Mouse (Mus musculus) left cerebral cortex, adult 9 months (tissue): ENCODE measurements around the gene Pik3r1.

Source experiments
- DNase-seq, 2 experiments: peaks; one replicate each; pipeline ENCODE4 v3.0.0; 2022; ENCODE audit warnings: low spot score in 2 of 2

Gene Pik3r1

DNA sequence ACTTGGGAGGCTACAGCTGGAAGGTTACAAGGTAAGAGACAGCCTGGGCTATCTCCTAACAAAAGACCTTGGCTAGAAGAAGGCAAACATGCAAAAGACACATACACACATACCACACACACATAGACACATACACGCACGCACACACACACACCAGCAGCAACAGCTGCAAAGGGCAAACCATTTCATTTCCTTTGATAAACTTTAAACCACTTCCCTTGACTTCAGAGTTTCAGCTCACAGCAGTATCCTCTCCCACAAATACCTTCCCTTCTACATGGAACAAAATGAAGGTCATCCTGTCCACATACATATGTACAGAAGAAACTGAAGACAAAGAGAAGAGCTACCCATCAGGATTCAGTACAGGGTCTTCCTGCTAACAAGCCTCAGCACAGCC is 56.7 kb downstream of the Pik3r1 start:
- DNase-seq: no peak

DNA sequence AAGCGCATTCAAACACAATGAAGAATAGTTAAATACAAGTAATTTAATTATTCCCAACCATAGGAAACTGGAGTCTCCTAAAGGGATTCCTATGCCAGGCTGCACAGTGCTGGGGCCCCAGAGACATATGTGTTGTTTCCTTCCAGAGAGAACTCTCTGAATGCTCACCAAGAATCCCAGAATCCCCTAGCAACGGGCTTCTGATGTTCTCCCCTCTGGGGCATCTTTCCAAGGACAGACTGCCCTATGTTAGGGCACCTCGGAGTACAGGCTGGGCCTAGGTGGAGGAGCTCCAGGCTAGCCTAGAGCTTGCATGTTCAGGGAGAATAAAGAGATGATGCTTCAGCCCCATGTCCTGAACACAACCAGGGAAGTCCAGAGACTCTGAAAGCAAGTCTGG is 58.2 kb downstream of the Pik3r1 start:
- DNase-seq: no peak

DNA sequence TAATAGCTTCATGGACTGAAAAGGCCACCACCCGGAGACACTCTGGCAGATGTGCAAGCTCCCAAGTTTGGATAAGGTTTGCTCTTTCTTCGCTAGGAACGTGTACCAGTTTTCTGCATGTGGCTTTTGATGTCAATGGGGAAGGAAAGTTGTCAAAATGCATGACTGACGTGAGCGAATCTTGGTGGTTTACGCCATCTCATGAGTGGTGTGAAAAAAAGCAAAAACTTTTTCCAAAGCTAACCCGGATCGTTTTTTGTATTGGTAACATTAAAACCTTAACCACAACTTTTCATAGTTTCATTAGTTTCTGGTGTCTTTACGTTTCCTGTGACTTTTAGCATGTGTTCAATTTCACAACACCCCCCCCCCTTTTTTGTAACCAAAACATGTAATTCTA is 60.8 kb downstream of the Pik3r1 start:
- no peak for DNase-seq

DNA sequence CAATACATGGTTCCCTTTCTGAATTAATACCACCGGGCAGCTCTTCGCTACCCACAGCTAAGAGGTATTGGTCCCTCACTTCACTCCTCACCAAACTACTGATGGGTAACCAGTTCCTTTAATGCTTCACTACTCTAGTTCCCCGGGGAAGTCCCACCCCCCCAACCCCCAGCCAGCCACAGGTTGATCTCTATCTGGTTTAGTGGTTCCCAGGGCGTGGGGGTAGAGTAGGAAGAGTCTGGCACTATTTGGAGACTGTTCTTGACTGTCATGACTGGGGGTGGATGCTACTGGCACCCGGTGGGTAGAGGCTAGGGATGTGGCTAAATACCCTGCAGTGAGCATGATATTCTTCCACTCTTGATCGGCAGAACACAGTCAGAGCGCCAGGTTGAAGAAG is 61.6 kb downstream of the Pik3r1 start:
- DNase-seq: no peak

DNA sequence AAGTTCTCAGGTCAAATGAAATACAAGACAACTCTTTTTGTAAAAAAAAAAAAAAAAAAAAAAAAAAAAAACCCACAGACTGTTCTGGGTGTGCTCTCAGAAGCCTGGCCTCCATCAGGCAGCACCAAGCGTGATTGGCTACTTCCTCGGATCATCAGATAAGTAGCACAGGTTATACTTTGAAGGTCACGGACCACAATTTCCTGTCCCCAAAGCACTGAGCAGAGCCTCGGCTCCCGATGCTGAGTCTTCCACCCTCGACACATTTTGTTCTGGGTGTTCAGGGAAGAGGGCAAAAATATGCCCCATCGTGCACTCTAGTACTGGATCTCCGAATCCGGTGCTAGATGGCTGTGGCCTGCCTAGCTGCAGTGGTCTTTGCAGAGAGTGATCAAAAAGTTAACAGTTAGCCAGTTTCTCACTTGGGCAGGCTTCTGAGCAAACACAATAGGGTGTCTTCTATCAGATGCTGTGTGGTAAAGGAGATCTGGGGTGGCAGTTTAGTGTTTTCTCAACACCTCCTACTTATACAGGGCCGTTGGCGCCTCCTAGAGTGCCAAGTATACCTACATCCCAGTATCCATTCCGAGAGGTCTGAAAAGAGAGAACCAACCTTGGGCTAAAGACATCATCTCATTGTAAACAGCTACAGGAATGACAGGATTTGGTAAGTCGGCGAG is 65.8 kb downstream of the Pik3r1 start:
- no peak for DNase-seq

DNA sequence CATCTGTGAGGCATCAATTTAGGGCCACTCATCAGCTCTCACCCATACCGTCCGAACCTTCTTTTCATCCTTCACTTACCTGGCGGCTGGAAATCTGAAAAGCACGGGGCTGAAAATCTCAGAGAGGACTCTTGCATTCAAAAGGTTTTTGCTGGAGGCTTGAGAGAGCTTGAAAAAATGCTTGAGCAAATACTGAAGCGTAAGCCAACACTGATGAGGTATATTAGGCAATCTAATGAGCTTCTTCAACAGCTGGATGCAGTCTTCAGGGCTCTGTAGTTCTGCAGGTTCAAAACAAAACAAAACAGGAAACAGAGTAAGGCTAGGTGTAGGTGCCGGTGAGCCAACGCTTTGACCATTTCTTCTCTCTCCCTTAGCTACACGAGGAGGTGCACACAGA is 66.4 kb downstream of the Pik3r1 start:
- DNase-seq: no peak

DNA sequence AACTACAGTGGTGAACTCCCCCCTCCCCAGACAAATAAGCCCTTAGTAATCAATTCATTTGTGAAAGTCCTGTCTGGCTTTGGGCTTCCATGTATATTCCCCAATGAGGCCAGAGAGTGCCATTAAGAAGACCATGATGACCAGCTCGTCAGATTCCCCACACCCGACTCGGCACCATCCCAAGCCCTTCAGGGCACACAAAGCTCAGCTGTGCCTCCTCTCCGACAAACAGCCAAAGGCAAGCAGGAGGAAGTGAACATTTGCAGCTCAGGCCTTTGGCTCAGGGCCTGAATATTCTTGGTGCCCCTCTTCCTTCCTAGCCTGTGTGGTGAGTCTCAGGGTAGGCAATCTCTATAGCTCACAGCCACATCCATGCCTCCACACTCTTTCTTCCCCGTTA is 68.3 kb downstream of the Pik3r1 start:
- no peak for DNase-seq

DNA sequence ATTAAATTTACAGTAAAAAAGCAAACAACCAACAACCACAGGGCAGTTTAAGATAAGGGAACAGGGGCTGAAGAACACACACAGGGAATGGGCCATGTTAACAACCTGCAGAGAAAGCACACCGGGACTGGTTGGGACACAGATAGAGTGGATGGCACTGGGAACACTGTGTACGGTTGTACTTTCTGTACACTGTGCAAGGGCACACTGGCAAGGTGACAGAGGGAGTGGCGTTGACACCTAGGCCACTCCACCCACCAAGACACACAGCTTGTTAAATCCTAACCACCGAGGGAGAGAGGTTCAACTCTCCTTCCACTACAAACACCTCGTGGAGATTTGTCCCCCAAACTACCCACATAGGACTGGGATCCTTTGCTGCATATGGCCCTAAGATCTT is 70.1 kb downstream of the Pik3r1 start:
- no peak for DNase-seq

DNA sequence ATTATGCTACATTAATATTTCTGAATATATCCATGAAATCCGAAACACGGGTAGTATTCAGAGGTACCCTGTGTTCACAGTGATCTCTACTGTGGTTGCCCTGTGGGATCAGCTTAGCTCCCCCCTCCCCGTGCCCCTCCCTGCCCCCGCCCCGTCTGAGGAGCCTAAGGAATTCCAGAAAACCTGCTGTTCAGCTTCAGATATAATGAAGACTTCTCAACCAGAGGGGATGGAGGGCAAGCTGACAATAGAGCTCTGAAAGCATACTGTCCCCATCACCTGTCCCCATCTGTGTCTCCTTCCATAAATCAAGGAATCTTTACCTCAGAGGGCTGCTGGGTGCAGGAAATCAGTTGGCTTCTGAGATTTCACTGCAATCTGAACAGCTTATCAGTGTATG is 70.6 kb downstream of the Pik3r1 start:
- no peak for DNase-seq

DNA sequence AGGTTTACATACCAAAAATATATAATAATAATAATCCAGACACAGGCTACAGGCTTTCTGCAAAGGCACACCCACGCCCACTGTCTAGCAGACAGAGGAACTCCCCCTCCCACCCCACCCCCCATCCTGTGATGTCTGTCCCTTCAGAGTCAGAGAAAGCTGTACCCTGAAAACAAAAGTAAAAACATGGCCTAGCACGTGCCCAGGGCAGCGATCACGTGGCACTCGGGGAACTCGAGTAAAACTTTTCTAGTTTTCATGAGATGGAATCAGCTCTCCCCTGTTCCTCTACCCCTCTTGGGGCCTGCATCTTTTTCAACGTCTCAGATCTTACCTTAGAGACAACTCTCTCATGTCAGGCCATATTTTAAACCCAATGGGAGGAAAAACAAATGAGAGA is 71.2 kb downstream of the Pik3r1 start:
- no peak for DNase-seq

DNA sequence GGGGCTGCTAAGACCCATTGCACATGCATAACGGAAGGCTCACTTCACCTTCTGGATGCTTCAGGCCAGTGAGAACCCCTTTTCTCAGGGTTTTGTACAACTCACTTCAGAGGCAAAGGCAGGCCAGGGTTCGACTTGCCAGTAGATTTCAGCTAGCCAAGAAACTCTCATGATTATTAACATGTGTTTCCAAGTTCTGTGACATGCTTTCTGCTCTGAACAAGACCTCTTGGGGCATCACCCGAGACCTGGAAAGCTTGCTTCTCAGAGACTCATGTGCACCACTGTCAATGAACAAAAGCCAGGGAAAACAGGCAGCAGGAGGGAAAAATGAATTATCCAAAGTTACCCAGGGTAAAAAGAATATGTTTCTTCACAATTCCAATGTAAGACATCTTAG is 71.7 kb downstream of the Pik3r1 start:
- no peak for DNase-seq

DNA sequence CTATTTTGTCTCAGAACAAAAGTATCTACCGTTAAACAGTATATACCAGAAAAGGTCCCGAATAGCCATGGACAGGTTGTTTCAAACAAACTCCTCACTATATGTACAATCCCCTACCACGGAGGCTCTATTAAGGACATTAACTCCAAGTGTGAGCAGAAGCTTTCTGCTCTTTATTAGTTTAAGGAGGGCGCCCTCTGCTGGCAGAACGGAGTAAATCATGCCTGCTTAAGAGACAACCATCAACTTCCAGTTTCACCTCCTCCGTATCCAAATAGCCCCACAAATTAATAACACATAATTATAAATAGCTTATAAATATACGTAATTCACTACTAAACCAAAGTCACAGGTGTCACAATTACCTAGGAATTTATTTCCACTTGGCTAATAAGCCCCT is 72.1 kb downstream of the Pik3r1 start:
- DNase-seq: peak; percentile 58 to 92

DNA sequence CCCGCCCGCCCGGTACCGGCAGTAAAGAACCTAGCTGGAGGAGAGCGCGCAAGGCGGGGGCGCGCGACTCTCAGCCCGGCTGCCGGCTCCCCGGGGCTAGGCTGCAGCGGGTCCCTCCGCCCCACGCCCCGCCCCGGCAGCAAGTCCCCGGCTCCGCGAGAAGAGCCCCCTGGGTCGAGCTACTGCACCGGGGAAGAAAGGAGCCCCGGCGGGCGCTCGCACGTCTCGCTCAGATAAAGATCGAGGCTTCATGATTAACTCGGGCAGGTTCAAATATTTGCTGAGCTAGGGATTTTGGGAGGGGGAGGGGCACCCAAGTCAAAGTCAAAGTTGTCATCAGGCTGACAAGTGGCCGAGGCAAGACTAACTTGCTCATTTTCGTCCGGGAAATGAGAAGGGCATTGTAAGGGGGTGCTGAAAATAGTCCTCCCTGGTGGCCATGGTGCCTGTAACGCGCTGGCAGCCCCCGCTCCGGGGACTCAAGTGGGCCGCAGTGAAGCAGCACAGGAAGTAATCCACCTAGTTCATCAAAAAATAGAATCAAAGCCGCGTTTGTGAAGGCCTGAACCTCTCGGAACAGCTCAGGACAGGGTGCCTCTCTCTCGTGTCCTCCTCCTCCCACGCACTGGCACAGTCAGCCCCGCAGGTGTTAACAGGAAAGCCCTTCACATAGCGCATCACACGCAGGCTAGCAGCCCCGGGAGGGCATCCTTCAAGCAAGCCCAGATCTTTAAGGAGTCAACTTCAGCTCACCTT is 73.3 kb downstream of the Pik3r1 start:
- DNase-seq: peak in 1 of 2 experiments; percentile 64

DNA sequence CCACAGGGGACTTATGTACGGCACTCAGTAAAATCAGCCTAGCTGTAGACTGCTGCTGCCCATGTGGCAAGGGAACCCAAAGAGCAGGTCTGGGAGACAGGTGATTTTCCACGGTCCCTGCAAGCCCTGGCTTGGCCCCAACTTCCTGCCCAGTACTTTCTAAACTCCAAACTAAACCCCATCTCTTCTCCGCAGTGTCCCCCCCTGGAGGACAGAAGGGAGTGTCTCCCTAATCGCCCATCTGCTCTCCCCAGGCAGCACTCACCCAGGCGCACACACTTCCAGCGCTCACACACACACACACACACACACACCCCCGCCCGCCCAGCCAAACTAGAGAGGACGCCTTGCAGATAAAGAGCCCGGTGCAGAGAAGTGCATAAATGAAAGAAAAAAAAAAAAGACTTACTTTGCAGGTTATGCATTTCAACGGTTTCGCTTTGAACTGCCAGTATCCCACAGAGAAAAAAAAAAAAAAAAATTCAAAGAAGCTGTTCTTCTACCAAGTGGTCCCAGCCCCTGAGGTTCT is 74.0 kb downstream of the Pik3r1 start:
- DNase-seq: peak; percentile 56 to 82

DNA sequence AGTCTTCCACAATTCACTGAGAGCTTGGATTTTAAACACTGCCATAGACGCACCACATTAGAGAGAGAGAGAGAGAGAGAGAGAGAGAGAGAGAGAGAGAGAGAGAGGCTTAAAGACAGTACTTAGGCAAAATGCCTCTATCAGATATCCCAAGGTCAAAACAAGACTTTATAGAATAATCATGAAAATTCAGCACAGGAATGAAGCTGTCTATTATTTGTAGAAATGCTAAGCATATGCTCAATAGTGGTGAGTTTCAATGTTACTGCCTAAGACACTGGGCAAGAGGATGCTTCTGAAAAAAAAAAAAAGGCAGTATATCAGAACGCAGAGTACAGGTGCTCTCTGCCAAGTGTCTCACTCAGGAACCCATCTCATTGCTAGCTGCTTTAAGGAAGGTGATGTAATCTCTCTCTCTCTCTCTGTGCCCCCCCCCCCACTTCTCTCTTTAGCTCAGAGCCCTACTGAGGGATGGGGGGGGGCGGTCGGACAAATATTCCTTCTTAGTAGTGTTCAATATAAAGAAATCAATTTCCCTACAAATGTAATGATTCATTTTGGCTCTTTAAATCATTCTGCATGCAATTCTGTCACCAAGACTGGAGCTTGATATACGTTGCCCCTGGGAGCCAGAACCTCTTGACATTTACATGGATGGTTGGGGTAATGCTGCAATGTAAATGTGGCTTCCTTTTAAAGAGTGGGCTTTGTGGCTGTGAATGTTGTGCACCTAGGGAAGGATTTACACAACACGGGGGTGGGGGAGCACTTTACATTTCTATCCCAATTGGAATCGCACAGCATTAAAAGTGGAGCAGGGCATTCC is 74.9 kb downstream of the Pik3r1 start:
- DNase-seq: no peak

DNA sequence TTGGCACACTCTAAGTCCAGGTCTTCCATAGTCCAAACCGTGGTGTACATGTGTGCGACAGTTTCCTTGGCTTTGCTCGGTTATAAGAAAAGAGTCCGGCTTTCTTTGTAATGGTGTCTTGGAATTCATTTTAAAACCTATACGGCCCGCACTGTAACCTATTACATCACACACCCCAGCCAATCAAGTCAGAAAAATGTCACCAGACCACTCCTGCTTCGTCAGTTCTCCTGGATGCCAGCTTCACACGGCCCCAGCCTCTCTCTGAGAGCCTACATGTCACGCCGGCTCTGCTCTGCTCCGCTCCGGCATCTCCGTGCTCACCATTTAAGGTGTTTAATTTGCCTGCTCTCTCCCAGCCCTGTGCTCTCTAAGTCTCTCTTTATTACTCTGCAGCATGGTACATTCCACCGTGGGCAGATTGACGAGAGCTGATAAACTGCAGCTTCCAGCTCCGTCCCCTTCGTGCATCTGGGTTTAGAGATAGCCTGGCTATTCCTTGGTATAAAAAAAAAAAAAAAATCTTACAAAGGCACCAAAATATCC is 75.7 kb downstream of the Pik3r1 start:
- peak; percentile 66 to 80 for DNase-seq

DNA sequence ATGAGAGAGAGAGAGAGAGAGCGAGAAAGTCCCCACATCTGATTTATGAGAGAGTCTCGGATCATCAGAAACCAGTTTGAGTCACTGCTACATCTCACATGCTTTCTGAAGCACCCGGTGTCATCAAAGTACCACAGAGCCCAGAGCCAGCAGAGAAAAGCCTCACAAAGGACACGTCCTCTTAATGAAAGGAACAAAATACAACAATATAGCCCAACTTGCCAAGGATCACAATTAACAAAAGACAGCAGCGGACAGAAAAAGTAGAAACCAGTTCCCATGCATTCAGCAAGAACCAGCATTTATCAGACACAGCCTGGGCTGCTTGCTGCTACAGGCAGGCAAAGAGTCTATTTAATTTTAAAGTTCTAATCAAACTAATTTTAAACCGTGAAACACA is 76.3 kb downstream of the Pik3r1 start:
- no peak for DNase-seq

DNA sequence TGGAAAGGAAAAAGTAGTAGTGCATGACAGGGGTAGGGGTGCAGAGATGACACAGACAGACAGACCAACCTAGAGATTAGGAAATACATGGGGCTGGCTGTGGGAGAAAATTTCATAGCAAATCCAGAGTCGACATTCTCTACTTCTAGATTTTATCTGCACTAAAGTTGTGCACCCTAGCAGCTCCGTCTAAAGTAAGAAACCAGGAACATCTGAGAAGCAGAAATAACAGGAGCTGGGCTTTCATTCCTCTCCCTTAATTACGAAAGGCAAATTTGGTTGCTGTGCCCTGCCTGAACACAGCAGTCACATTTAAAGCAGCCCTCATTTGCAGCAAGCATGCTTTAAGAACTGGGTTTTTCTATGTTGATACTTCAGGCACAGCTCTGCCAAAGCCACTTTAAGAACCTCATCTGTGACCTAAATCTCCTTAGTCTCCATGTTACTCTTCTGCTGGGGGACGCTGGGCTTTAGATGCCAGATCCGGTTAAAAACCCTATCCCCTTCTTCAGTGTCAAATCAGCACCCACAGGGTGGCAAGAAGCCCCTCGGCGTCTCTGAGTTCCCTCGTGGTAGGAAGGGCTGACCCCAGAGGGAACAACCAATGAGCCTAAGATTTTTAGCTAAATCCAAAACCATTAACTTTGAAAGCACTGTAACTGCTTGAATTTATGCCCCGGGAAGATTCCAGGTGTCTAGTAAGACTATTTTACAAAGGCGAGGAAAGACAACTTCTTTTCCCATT is 76.9 kb downstream of the Pik3r1 start:
- no peak for DNase-seq

DNA sequence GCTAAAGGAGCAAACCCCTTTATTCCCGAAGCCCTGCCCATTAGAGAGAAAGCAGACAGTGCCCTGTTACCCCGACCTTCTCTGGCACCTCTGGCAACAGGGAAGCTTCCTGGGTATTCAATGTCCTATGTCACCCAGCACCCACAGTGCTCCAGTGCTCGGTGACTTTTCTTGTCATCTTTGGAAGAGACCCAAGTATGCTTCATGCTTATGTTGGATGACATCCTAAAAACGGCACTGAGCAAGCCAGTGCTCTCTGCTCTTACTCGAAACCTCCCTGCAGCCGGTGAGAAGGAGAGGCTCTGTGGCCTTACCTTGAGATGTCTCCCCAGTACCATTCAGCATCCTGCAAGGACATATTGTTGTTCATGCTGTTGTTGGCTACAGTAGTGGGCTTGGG is 77.8 kb downstream of the Pik3r1 start:
- no peak for DNase-seq

DNA sequence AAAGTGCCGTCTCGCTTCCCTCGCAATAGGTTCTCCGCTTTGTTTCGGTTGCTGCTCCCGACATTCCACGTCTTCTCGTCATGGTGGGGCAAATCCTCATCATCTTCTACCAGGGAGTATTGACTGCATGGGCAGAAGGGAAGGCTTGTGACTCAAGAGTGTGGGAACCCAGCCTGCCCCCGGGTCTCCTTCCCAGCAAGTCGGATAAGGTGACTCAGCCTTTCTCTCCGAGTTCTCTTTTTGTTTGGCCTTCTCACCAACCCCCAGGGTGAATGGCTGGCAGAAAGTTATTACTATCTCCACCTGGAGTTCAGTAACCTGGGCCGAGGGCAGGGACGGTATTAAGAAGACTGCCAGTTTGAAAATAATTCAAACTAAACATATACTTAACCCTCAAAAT is 81.8 kb downstream of the Pik3r1 start:
- DNase-seq: no peak

DNA sequence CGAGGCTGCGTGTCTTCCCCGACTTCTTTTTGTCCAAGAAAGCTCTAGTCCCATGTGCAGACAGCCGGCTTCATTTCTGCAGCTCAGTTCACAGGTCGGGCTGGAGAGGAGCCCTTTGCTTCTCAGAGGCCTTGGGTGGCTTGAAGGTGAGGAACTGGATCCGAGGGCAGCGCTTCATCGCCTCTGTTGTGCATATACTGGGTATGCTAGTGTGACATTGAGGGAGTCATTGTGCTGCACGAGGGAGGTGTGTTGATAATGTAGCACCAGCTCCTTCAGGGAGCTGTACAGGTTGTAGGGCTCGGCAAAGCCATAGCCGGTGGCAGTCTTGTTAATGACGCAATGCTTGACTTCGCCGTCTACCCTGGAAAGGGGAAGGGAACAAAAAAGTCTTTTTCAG is 83.3 kb downstream of the Pik3r1 start:
- no peak for DNase-seq

DNA sequence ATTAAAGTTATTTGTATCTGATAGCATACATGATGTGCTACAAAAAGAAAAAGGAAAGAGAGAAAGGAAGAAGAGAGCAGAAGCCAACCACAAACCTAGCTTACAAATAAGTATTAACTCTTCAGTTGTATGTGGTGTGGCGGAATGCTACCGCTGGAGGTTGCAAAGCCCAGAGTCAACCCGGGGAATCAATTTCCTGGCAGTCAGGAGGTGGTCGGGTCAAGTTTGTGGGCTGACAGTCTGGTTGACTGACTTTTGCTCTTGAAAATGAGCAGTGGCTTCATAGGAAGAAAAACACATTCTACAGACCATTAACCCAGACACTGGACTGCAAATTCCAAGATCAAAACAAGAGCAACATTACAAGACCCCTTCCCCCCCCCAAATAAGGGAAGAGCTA is 85.6 kb downstream of the Pik3r1 start:
- DNase-seq: no peak
